Mouse (Mus musculus) liver, embryonic 14.5 days (tissue): Measurements from ENCODE around the gene Tuba3b. TPM values are rescaled to one million over a fixed set of nuclear protein-coding genes. Genes with fewer than 3 reads are reported as not detected.

Experiments used
- ATAC-seq: fragments of 200-750 bp; cut with Nextera tagmentation; 2 replicates; pipeline ENCODE4 v1.8.0; 2017; ENCODE audit warnings: moderate number of reproducible peaks, mild to moderate bottlenecking, moderate library complexity; ENCODE audit not compliant: insufficient read depth
- DNase-seq, 3 experiments: peaks; one replicate each; pipeline ENCODE4 v3.0.0-alpha.2; 2012 to 2013; ENCODE audit warnings: low read depth in 3 of 3, low spot score in 3 of 3
- H3K27ac ChIP-seq: fragments of 300-500 bp; sonication (generic); 2 replicates; pipeline ENCODE4 v1.5.1; 2014; ENCODE audit warnings: moderate library complexity, mild to moderate bottlenecking, control low read depth, inconsistent platforms
- H3K27me3 ChIP-seq: fragments of 300-500 bp; sonication (generic); 2 replicates; pipeline ENCODE4 v1.6.1; 2014; ENCODE audit warnings: mild to moderate bottlenecking, low read length, moderate library complexity; ENCODE audit not compliant: control insufficient read depth, insufficient read depth
- H3K36me3 ChIP-seq: fragments of 300-500 bp; sonication (generic); replicated peaks from 2 replicates; pipeline ENCODE4 v1.6.1; 2014; ENCODE audit warnings: low read depth; ENCODE audit not compliant: control insufficient read depth, insufficient read depth
- H3K4me1 ChIP-seq, 2 experiments: fragments of 200-500 bp in 1 of 2; fragments of 300-500 bp in 1 of 2; sonication (generic) in 1 of 2; replicated peaks; 2 replicates each; pipeline ENCODE4 v1.6.1; 2012 to 2014; ENCODE audit warnings: antibody characterized with exemption in 1 of 2, inconsistent platforms in 1 of 2, low read length in 1 of 2; ENCODE audit not compliant: control insufficient read depth in 2 of 2, insufficient read depth in 2 of 2
- H3K4me2 ChIP-seq: fragments of 300-500 bp; sonication (generic); 2 replicates; pipeline ENCODE4 v1.6.1; 2014; ENCODE audit warnings: low read depth, mild to moderate bottlenecking, control low read depth, moderate library complexity
- H3K4me3 ChIP-seq, 2 experiments: fragments of 200-500 bp in 1 of 2; fragments of 300-500 bp in 1 of 2; sonication (generic) in 1 of 2; 2 replicates each; pipeline ENCODE4 v1.5.1; 2012 to 2014; ENCODE audit warnings: low read depth in 2 of 2, low read length in 2 of 2, mild to moderate bottlenecking in 2 of 2, control low read depth in 1 of 2, inconsistent platforms in 1 of 2, moderate library complexity in 1 of 2; ENCODE audit not compliant: insufficient read depth in 1 of 2
- H3K9ac ChIP-seq: fragments of 300-500 bp; sonication (generic); replicated peaks from 2 replicates; pipeline ENCODE4 v1.6.1; 2014; ENCODE audit warnings: mild to moderate bottlenecking, control low read depth, moderate library complexity
- H3K9me3 ChIP-seq: fragments of 300-500 bp; sonication (generic); 2 replicates; pipeline ENCODE4 v1.6.1; 2016; ENCODE audit warnings: low read length, mixed read lengths; ENCODE audit not compliant: control insufficient read depth
- CTCF ChIP-seq: IDR thresholded peaks from 2 replicates; pipeline ENCODE4 v1.5.1; 2016; ENCODE audit warnings: antibody characterized with exemption, low read depth, control low read depth
- EP300 ChIP-seq: IDR thresholded peaks from 2 replicates; pipeline ENCODE4 v1.6.1; 2016; ENCODE audit warnings: antibody characterized with exemption, low read depth
- WGBS: fragments of 180-500 bp; shearing (Covaris S2); extraction: QIAGEN DNeasy Blood & Tissue Kit; methylation state at CpG from one replicate; pipeline ENCODE4 v1.1.7; 2014; ENCODE audit not compliant: insufficient replicate concordance; 5-methylcytosine and 5-hydroxymethylcytosine counted together
- polyA plus RNA-seq, 2 experiments: library from polyadenylated mRNA; depleted of rRNA in 1 of 2; stranded (reverse) in 1 of 2; unstranded in 1 of 2; fragments of >200 nt; fragmentation: Nextera tagmentation in 1 of 2; extraction: Ambion mirVana in 1 of 2; gene quantifications; 2 replicates each; pipeline versions ENCODE4 v1.2.1 to v1.2.3; 2012 to 2014

Tuba3b gene
- polyA plus RNA-seq, 2 experiments, result not detected

- 51% methylated on average over 11 of the region's 11 CpGs for WGBS
- H3K4me3 ChIP-seq, result no peak overlapping the region
- H3K27me3 ChIP-seq, result no peaks in the 10 kb centered on the region
- H3K4me1 ChIP-seq, result no peaks in the 10 kb centered on the region
- H3K9ac ChIP-seq, result no peak overlapping the region
- no peak overlapping the region for H3K4me2 ChIP-seq
- no peak for ATAC-seq
- TF ChIP-seq CTCF (no peak), EP300 (no peak)
- DNase-seq, result no peak
- H3K9me3 ChIP-seq, result no peaks in the 10 kb centered on the region
- no peaks in the 10 kb centered on the region for H3K36me3 ChIP-seq
- H3K27ac ChIP-seq, result no peak overlapping the region
Observed at GRCm38 (mm10) chr6:145660943-145661342, 45.4 kb downstream of the Tuba3b start.

GRCm38 (mm10) chr6:145664208-145664607 lies 48.7 kb downstream of the Tuba3b start:
- ATAC-seq, result no peak
- DNase-seq, result no peak
- H3K36me3 ChIP-seq, result no peaks in the 10 kb centered on the region
- no peak overlapping the region for H3K4me2 ChIP-seq
- no peak for TF ChIP-seq EP300
- TF ChIP-seq CTCF, result no peak
- H3K9ac ChIP-seq, result no peak overlapping the region
- no peak overlapping the region for H3K27ac ChIP-seq
- WGBS, result 54% methylated on average over 5 of the region's 5 CpGs
- no peak overlapping the region for H3K4me3 ChIP-seq
- H3K27me3 ChIP-seq, result no peaks in the 10 kb centered on the region
- no peaks in the 10 kb centered on the region for H3K9me3 ChIP-seq
- H3K4me1 ChIP-seq, result no peaks in the 10 kb centered on the region

GRCm38 (mm10) chr6:145665751-145666150 lies 50.2 kb downstream of the Tuba3b start:
- no peaks in the 10 kb centered on the region for H3K36me3 ChIP-seq
- H3K9ac ChIP-seq, result no peak overlapping the region
- H3K4me2 ChIP-seq, result no peak overlapping the region
- no peaks in the 10 kb centered on the region for H3K9me3 ChIP-seq
- DNase-seq (no peak), ATAC-seq (no peak)
- H3K4me3 ChIP-seq, result no peak overlapping the region
- no peaks in the 10 kb centered on the region for H3K4me1 ChIP-seq
- TF ChIP-seq EP300, result no peak
- no peak for TF ChIP-seq CTCF
- no peaks in the 10 kb centered on the region for H3K27me3 ChIP-seq
- H3K27ac ChIP-seq, result no peak overlapping the region
- 68% methylated on average over 3 of the region's 3 CpGs for WGBS

DNA sequence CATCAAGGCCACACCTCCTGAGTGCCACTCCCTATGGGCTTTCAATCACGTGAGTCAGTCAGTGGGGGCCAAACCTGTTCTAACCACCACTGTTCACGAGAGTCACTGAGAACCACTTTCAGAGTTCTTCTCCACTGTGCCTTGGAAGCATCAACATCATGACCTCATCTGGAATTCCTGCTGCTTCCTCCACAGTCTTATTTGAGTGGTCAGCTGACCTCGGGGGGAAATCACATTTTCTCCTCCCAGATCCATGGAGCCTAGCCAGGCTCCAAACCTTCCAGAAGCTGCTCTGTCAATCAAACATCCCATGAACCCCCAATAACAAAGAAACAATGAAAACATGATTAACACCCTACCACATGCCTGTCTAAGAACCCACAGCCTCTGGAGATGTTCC lies 52.1 kb downstream of the Tuba3b start:
- Histone ChIP-seq H3K27me3 (no peaks in the 10 kb centered on the region), H3K4me3 (no peak overlapping the region), H3K9me3 (no peaks in the 10 kb centered on the region), H3K4me1 (no peaks in the 10 kb centered on the region), H3K4me2 (no peak overlapping the region), H3K9ac (no peak overlapping the region), H3K36me3 (no peaks in the 10 kb centered on the region), H3K27ac (no peak overlapping the region)
- DNase-seq (no peak), ATAC-seq (no peak)
- TF ChIP-seq EP300, result no peak
- no peak for TF ChIP-seq CTCF
- WGBS, result 29% methylated on average over 3 of the region's 3 CpGs

DNA sequence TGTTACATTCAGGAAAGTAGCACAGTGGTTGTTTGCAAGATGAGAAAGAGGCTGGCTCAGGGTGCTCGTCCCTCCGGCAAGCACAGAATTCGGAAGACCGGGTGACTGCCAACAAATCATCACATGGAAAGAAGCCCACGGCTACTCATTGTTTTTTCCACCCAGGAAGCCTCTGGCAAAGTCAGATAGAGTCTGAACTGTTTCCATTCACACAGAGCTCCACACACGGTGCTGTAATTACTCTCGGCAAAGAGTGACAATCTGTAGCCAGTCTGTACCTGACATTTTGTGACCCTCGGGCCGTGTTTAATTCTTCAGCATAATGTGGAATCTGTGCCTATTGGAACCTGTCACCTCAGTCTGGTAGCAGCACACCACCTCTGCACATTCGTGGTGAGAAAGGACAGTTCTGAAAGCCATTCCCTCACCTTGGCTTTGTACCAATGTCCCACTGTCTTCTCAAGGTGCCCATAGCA lies 54.1 kb downstream of the Tuba3b start:
- H3K4me2 ChIP-seq, result no peak overlapping the region
- 55% methylated on average over 10 of the region's 10 CpGs for WGBS
- no peak overlapping the region for H3K9ac ChIP-seq
- no peaks in the 10 kb centered on the region for H3K36me3 ChIP-seq
- DNase-seq, result no peak
- TF ChIP-seq EP300, result no peak
- no peak for TF ChIP-seq CTCF
- H3K4me1 ChIP-seq, result no peaks in the 10 kb centered on the region
- no peak for ATAC-seq
- no peaks in the 10 kb centered on the region for H3K27me3 ChIP-seq
- no peaks in the 10 kb centered on the region for H3K9me3 ChIP-seq
- no peak overlapping the region for H3K27ac ChIP-seq
- H3K4me3 ChIP-seq, result no peak overlapping the region

Other genes starting within 250 kb of the Tuba3b start
- 0.02 TPM in 1 of 2 replicates, not detected in the other for gene Lmntd1, start 1.4 kb upstream of the Tuba3b start, polyA plus RNA-seq (2012; rRNA removed)
- 0.06 TPM in 1 of 2 replicates, not detected in the other for gene Lmntd1, start 1.4 kb upstream of the Tuba3b start, polyA plus RNA-seq (2014; fragmentation: Nextera tagmentation; extraction: Ambion mirVana)
- gene Rassf8, start 131.0 kb downstream of the Tuba3b start, polyA plus RNA-seq (2012; rRNA removed), result 2.5 and 3.1 TPM in 2 replicates
- 1.4 TPM in 2 replicates for gene Rassf8, start 131.0 kb downstream of the Tuba3b start, polyA plus RNA-seq (2014; fragmentation: Nextera tagmentation; extraction: Ambion mirVana)
- gene Bhlhe41, start 249.8 kb downstream of the Tuba3b start, polyA plus RNA-seq (2012; rRNA removed), result 0.01 and 0.07 TPM in 2 replicates
- 0.13 and 0.18 TPM in 2 replicates for gene Bhlhe41, start 249.8 kb downstream of the Tuba3b start, polyA plus RNA-seq (2014; fragmentation: Nextera tagmentation; extraction: Ambion mirVana)